Mouse (Mus musculus): ENCODE measurements at regions not wholly inside any gene's neighbourhood (a gene's known extent, or its start where the extent isn't known, plus 50 kb on each side); places are given as distances from the start of the nearest gene placed in this dataset.

DNA sequence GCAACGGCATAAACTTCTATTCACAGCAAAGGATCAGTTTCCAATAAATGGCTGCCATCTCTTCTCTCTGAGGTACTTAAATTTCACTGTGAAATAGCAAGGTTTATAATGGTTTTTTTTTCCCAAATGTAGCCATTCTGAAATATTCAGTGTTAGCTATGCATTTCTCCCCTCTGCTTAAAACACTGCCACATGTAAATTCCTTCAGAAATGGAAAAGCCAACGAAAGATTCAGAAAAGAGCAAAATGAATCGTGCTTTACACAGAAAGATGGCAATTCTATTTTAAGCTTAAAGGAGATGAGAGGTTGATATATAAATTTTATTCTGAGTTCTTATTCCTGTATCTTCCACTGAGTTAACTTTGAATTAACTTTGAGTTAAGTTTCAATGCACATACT, 59.0 kb upstream of the Rgs21 start:
- no peak overlapping the region for H3K4me3 ChIP-seq (ENCODE audit: low read depth, low read length)
- 67% methylated on average over 3 of the region's 3 CpGs for WGBS
- H3K9me3 ChIP-seq (replicated peaks; ENCODE audit: control insufficient read depth, low read length) = no peaks in the 10 kb centered on the region
- no peak overlapping the region for H3K4me2 ChIP-seq (ENCODE audit: low read depth, low read length)
- no peaks in the 10 kb centered on the region for H3K4me1 ChIP-seq (ENCODE audit: control insufficient read depth, insufficient read depth)
- H3K27ac ChIP-seq (ENCODE audit: low read depth) = no peak overlapping the region
- no peaks in the 10 kb centered on the region for H3K27me3 ChIP-seq (ENCODE audit: control insufficient read depth, insufficient read depth, low read length)
- no peaks in the 10 kb centered on the region for H3K36me3 ChIP-seq (replicated peaks; ENCODE audit: control insufficient read depth, insufficient read depth, low read length)
- no peak for TF ChIP-seq CTCF (IDR thresholded peaks at IDR 0.05; ENCODE audit: low read depth)
- no peak for TF ChIP-seq EP300 (IDR thresholded peaks at IDR 0.05; ENCODE audit: low read depth)
- ATAC-seq (ENCODE audit: insufficient read depth, low read depth) = no peak
- DNase-seq (ENCODE audit: low spot score) = no peak
- no peak overlapping the region for H3K9ac ChIP-seq (replicated peaks; ENCODE audit: low read depth, low read length)
